Mouse (Mus musculus): ENCODE data around the gene Unc5b. TPM values are rescaled to one million over a fixed set of nuclear protein-coding genes. Genes with fewer than 3 reads are reported as not detected.
"Not testable (repeated sequence)": the region's sequence is repeated elsewhere in the genome, so short reads cannot be mapped to it uniquely, and the experiment has no call there.

The Unc5b gene
- polyA plus RNA-seq (2015; fragmentation: Nextera tagmentation; extraction: Ambion mirVana) = 8.1 and 8.2 TPM in 2 replicates

DNA sequence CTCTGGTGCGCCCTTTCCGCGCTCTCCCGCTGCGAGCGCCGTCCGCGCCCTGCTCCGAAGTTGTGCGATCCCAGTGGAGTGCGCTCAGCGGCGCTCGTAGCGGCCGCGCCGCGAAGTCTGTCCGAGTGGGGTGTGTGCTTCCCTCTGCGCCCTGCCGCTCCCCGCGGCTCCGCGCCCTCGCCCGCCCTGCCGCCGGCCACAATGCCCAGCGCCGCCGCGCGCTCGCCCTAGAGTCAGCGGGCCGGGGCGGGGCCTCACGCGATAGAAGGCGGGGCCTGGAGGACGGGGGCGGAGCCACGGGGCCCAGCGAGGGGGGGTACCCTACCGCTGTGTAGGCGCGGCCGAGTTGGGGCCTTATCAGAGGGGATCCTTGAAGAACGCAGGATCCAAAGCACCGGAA lies at the start of gene Unc5b:
Gene Unc5b, minus strand, starts transcription at position 203 of the 400 bp plus-strand sequence.
- Histone ChIP-seq H3K27me3 (peaks cover 29% of the 10 kb centered on the region), H3K4me1 (peaks cover 56% of the 10 kb centered on the region), H3K9me3 (no peaks in the 10 kb centered on the region), H3K4me2 (peak within 1 kb of the TSS; percentile 94), H3K36me3 (no peaks in the 10 kb centered on the region), H3K9ac (peak within 1 kb of the TSS; percentile 76), H3K27ac (peak within 1 kb of the TSS; percentile 84), H3K4me3 (peak within 1 kb of the TSS; percentile 74)
- WGBS = under 1% methylated on average over 53 of the region's 53 CpGs
- ATAC-seq (ENCODE audit: insufficient number of reproducible peaks, low FRiP score, low TSS enrichment, low read depth) = peak; percentile 90

DNA sequence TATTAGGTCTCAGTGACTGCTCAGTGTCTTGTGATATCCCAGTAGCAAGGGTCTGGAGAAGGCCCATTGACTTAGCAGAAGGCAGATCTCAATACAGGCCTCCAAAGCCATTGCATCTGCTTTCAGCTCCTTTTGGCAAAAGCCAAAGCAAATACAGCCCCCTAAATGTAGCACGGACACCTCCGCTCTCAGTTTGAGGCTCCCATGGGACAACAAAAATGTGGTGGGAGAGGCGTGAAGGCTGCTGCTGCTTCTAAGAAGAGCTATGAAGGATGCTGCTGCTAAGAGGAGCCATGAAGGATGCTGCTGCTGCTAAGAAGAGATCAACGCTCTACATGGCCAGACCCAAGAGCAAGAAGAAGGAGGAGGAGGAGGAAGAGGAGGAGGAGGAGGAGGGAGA lies 48.4 kb upstream of the Unc5b start:
- no peaks in the 10 kb centered on the region for H3K4me1 ChIP-seq
- 68% methylated on average over 4 of the region's 4 CpGs for WGBS
- H3K36me3 ChIP-seq = no peaks in the 10 kb centered on the region
- no peak overlapping the region for H3K4me2 ChIP-seq
- no peaks in the 10 kb centered on the region for H3K9me3 ChIP-seq
- no peaks in the 10 kb centered on the region for H3K27me3 ChIP-seq
- H3K27ac ChIP-seq = no peak overlapping the region
- no peak for ATAC-seq (ENCODE audit: insufficient number of reproducible peaks, low FRiP score, low TSS enrichment, low read depth)
- no peak overlapping the region for H3K9ac ChIP-seq
- no peak overlapping the region for H3K4me3 ChIP-seq

GRCm38 (mm10) chr10:60877075-60877474 lies 45.7 kb upstream of the Unc5b start:
- Histone ChIP-seq H3K27me3 (no peaks in the 10 kb centered on the region), H3K4me2 (no peak overlapping the region), H3K4me1 (no peaks in the 10 kb centered on the region), H3K27ac (no peak overlapping the region), H3K9me3 (no peaks in the 10 kb centered on the region), H3K4me3 (no peak overlapping the region), H3K36me3 (no peaks in the 10 kb centered on the region), H3K9ac (no peak overlapping the region)
- no peak for ATAC-seq (ENCODE audit: insufficient number of reproducible peaks, low FRiP score, low TSS enrichment, low read depth)
- WGBS = 84% methylated on average over 5 of the region's 5 CpGs

DNA sequence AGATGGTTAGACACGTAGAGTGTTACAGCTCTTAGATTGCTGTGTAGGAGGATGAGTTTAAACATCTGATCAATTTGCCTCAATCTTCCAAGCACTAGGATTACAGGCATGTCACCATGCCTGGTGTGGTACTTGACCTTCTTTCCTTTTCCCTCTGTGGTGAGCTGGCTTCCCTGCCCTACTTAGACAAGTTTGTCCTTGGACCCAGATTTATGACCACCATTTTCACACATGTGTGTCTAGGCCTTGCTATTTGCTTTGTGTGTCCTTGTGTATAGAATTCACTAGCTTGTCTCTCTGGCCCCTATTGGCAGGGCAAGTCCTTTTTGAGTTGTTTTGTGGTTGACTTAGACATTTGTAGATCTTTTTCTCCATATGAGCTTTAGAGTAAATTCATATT lies 43.6 kb upstream of the Unc5b start:
- Histone ChIP-seq H3K27ac (no peak overlapping the region), H3K4me3 (no peak overlapping the region), H3K36me3 (no peaks in the 10 kb centered on the region), H3K4me1 (no peaks in the 10 kb centered on the region), H3K4me2 (no peak overlapping the region), H3K9me3 (no peaks in the 10 kb centered on the region), H3K9ac (no peak overlapping the region), H3K27me3 (no peaks in the 10 kb centered on the region)
- ATAC-seq (ENCODE audit: insufficient number of reproducible peaks, low FRiP score, low TSS enrichment, low read depth) = no peak
- WGBS = 86% methylated on average over 1 of the region's 1 CpGs

DNA sequence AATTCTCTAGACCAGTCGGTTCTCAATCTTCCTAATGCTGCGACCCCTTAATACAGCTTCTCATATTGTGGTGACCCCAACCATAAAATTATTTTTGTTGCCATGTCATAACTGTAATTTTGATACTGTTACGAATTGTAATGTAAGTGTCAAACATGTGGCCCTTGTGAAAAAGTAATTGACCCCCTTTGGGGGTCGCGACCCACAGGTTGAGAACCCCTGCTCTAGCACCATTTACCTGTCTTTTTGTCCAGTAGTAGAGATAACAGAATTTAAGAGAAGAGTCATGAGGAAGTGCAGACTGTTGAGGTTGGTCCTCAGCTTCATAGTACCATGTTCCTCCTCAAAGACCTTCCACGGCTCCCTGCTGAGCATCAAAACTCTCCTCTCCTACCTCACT lies 31.9 kb upstream of the Unc5b start:
- 86% methylated on average over 6 of the region's 6 CpGs for WGBS
- no peak overlapping the region for H3K4me2 ChIP-seq

DNA sequence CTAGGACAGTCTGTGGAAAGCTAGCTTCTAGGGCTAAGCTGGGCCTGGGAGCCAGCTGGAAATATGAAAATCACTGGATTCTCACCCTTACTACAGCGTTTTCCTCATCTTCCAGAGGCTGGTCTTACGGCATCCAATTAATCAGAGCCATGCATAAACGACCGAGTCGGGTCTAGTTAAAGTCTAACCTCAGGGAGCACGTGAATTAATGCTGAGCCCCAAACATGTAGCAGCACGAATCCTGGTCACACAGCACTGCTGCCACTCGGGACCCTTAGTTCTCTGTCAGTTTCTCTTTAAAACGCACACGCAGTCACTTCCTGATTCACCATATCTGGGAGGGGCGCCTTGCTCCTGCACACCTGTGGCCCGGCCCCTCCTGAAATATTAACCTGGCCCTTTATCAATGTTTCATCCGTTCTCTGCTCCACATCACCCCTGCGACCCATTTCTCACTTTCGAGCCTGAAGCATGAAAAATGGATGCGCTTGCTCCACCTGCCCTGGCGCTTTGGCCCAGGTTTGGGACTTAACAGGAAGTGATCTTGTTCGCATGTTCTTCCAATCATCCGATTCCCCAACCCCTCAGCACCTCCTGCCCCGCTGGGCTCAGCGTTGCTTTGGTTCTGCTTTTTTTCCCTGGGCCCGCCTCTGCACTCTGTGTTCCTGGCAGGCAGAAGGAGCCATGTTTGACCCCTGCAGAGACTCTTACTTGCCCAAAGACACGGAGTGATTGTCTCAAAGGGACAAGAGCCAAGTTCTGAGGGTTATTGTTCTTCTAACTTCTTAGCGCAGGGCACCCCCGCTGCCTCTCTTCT lies 31.3 kb upstream of the Unc5b start:
- ATAC-seq (ENCODE audit: insufficient number of reproducible peaks, low FRiP score, low TSS enrichment, low read depth) = no peak
- Histone ChIP-seq H3K4me2 (no peak overlapping the region), H3K4me3 (no peak overlapping the region), H3K27me3 (no peaks in the 10 kb centered on the region), H3K9ac (no peak overlapping the region), H3K4me1 (peaks cover 5% of the 10 kb centered on the region; the same call in 1 of the 2 replicates), H3K9me3 (no peaks in the 10 kb centered on the region), H3K27ac (no peak overlapping the region), H3K36me3 (no peaks in the 10 kb centered on the region)
- 55% methylated on average over 25 of the region's 25 CpGs for WGBS

More for the DNA sequence above, 31.9 kb upstream of the Unc5b start:
- ATAC-seq (ENCODE audit: insufficient number of reproducible peaks, low FRiP score, low TSS enrichment, low read depth) = no peak
- no peak overlapping the region for H3K4me3 ChIP-seq
- H3K36me3 ChIP-seq = no peaks in the 10 kb centered on the region
- peaks cover 5% of the 10 kb centered on the region; the same call in 1 of the 2 replicates for H3K4me1 ChIP-seq
- no peaks in the 10 kb centered on the region for H3K9me3 ChIP-seq
- H3K27ac ChIP-seq = no peak overlapping the region
- no peak overlapping the region for H3K9ac ChIP-seq
- no peaks in the 10 kb centered on the region for H3K27me3 ChIP-seq

DNA sequence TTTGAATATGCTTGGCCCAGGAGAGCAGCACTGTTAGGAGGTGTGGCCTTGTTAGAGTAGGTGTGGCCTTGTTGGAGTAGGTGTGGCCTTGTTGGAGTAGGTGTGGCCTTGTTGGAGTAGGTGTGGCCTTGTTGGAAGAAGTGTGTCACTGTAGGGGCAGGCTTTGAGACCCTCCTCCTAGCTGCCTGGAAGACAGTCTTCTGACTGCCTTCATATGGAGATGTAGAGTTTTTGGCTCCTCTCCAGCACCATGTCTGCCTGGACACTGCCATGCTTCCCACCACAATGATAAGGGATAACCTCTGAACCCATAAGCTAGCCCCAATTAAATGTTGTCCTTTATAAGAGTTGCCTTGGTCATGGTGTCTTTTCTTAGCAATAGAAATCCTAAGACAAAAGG lies 13.9 kb upstream of the Unc5b start:
- ATAC-seq (ENCODE audit: insufficient number of reproducible peaks, low FRiP score, low TSS enrichment, low read depth); H3K9me3 ChIP-seq; H3K4me1 ChIP-seq; H3K4me2 ChIP-seq; H3K4me3 ChIP-seq; H3K36me3 ChIP-seq; H3K27me3 ChIP-seq; H3K9ac ChIP-seq; H3K27ac ChIP-seq: not testable (repeated sequence)

DNA sequence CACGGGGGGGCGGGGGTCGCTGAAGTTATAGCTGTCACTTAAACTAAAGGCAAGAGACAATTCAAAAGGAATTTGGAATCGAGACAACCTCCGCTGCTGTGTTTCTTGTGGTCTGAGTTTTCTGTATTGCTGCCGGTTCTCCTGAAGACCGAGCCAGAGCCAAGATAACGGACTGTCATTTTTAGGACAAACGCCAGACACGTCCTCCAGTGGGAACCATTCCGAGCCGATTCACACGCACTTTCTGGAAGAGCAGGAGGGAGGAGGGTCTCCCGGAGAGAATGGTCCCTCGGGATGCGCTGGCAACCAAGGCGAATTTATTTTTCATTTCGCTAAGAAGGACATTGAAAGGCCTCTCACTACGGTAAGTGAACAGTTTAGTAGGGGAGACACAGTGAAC lies 7.4 kb upstream of the Unc5b start:
- Histone ChIP-seq H3K27me3 (peaks cover 6% of the 10 kb centered on the region; the same call in 1 of the 2 replicates), H3K9me3 (no peaks in the 10 kb centered on the region), H3K27ac (no peak overlapping the region), H3K4me3 (no peak overlapping the region), H3K9ac (no peak overlapping the region), H3K4me1 (peaks cover 4% of the 10 kb centered on the region; the same call in 1 of the 2 replicates), H3K4me2 (no peak overlapping the region), H3K36me3 (no peaks in the 10 kb centered on the region)
- WGBS = 57% methylated on average over 19 of the region's 19 CpGs
- no peak for ATAC-seq (ENCODE audit: insufficient number of reproducible peaks, low FRiP score, low TSS enrichment, low read depth)

DNA sequence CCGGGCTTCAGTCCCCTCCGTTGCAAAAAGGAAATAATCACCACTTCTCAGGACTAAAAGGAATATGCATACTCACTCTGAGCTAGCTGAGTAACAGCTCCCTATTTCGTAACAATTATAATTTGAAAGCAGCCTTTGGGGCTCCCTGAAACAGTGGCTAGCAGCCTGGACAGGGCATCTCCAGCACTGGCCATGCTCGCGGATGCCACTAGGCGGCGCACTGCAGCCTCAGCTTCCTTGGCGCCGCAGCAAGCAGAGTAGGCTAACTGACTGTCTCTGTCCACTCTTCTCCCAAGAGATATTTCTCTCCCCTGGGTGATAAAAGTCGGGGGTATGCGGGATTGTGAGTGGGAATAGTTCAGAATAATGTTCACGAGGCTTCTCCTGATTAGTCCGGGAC lies 3.6 kb upstream of the Unc5b start:
- no peak overlapping the region for H3K4me3 ChIP-seq
- H3K36me3 ChIP-seq = no peaks in the 10 kb centered on the region
- WGBS = 4% methylated on average over 13 of the region's 13 CpGs
- no peak overlapping the region for H3K9ac ChIP-seq
- H3K27ac ChIP-seq = no peak overlapping the region
- peaks cover 20% of the 10 kb centered on the region for H3K4me1 ChIP-seq
- no peaks in the 10 kb centered on the region for H3K9me3 ChIP-seq
- H3K4me2 ChIP-seq = no peak overlapping the region
- ATAC-seq (ENCODE audit: insufficient number of reproducible peaks, low FRiP score, low TSS enrichment, low read depth) = no peak
- peaks cover 23% of the 10 kb centered on the region for H3K27me3 ChIP-seq

DNA sequence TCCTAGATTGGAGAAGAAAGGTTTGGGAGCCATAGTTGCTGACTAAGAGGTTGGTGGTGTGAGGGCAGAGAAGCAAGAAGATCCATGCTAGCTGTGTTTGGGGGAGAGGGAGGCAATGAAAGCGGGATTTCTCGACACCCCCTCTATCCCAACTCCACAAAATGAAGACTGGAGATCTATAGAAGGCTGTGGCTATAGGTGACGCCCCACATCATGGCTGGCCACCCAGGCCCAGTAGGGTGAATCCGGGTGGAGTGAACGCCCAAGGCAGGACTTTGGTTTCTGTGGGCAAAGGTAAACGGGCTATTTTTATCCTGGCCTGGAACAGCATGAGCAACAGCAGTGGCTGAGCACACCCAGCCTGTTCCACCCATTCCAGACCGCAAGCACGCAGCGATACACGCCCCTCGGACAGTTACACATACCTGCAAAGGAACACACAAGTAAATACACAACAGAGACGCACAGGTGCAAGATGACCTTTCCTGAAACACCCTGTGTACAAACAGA lies 1.3 kb upstream of the Unc5b start:
- Histone ChIP-seq H3K27me3 (peaks cover 26% of the 10 kb centered on the region), H3K9ac (no peak overlapping the region), H3K36me3 (no peaks in the 10 kb centered on the region), H3K9me3 (no peaks in the 10 kb centered on the region), H3K4me1 (peaks cover 43% of the 10 kb centered on the region), H3K27ac (no peak overlapping the region), H3K4me3 (no peak overlapping the region), H3K4me2 (no peak overlapping the region)
- 74% methylated on average over 12 of the region's 12 CpGs for WGBS
- ATAC-seq (ENCODE audit: insufficient number of reproducible peaks, low FRiP score, low TSS enrichment, low read depth) = no peak

DNA sequence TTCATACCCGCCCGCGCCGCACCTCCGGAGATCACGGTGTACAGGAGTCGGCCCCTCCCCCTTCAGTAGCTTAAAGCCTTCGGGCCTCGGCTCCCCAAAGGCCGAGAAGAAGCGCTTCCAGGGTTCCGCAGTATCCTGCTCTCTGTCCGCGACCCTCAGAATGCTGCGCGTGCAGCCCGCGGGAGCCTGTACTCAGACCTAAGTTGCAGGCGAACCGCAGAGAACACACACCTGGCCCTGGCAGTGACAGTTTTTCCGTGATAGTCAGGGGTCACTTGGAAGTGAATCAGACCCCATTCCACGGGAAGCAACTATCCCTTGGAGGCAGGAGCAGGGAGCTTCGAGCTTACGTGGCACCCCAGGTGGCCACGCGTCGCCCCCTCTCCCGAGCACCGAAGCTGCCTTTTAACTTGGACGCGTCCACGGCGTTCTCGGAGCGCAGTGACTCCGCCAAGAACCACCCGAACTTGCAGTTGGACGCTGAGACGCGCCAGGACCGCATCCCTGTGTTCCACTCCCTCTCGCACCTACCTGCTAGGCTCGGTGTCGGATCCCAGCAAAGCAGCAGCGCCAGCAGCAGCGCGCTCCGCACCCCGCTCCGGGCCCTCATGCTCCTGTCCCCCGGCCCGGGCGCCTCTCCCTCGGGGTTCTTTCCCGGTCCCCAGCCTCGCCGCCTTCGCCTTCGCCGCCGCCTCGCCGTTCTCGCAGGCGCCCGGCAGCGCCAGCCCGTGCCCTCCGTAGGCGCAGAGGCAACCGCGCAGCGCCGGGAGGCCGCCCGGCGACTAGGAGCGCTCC lies 628 bp downstream of the Unc5b start:
- no peak for ATAC-seq (ENCODE audit: insufficient number of reproducible peaks, low FRiP score, low TSS enrichment, low read depth)

GRCm38 (mm10) chr10:60830000-60830399 lies 1.4 kb downstream of the Unc5b start:
- ATAC-seq (ENCODE audit: insufficient number of reproducible peaks, low FRiP score, low TSS enrichment, low read depth) = no peak
- peaks cover 29% of the 10 kb centered on the region for H3K27me3 ChIP-seq
- H3K9ac ChIP-seq = no peak overlapping the region
- WGBS = under 1% methylated on average over 11 of the region's 11 CpGs
- no peaks in the 10 kb centered on the region for H3K36me3 ChIP-seq
- peak overlapping the region; percentile 74 for H3K4me3 ChIP-seq
- peaks cover 65% of the 10 kb centered on the region for H3K4me1 ChIP-seq
- H3K9me3 ChIP-seq = no peaks in the 10 kb centered on the region
- peak overlapping the region; percentile 94 for H3K4me2 ChIP-seq
- no peak overlapping the region for H3K27ac ChIP-seq

More for the DNA sequence above, 628 bp downstream of the Unc5b start:
- no peaks in the 10 kb centered on the region for H3K36me3 ChIP-seq
- H3K27ac ChIP-seq = peak overlapping the region; percentile 84
- WGBS = under 1% methylated on average over 74 of the region's 78 CpGs
- H3K4me1 ChIP-seq = peaks cover 62% of the 10 kb centered on the region
- H3K9me3 ChIP-seq = no peaks in the 10 kb centered on the region
- H3K4me2 ChIP-seq = peak overlapping the region; percentile 94
- H3K9ac ChIP-seq = peak overlapping the region; percentile 76
- H3K27me3 ChIP-seq = peaks cover 29% of the 10 kb centered on the region
- peak overlapping the region; percentile 74 for H3K4me3 ChIP-seq

Data from limb, embryonic 15.5 days (tissue).